Mouse (Mus musculus) brain, embryonic 14.5 days (tissue): Measurements from ENCODE around the gene Tfcp2.

Experiments
- CTCF ChIP-seq: fragments of 200-500 bp; IDR thresholded peaks from 2 replicates; pipeline ENCODE4 v1.5.1; 2012; ENCODE audit warnings: inconsistent platforms, mild to moderate bottlenecking, moderate library complexity, borderline replicate concordance; ENCODE audit not compliant: insufficient read depth, insufficient read length; ENCODE audit errors: extremely low read depth
- POLR2A ChIP-seq: fragments of 200-500 bp; IDR thresholded peaks from 2 replicates; pipeline ENCODE4 v1.6.1; 2012; ENCODE audit warnings: mild to moderate bottlenecking, inconsistent platforms, borderline replicate concordance; ENCODE audit not compliant: poor library complexity, insufficient read depth, insufficient read length, severe bottlenecking; ENCODE audit errors: extremely low read depth

- TF ChIP-seq CTCF: no peak
- no peak for TF ChIP-seq POLR2A
Observed at GRCm38 (mm10) chr15:100525405-100525804, 26.4 kb downstream of the Tfcp2 start.
